Mouse (Mus musculus) midbrain, embryonic 15.5 days (tissue): ENCODE data around the gene Dcaf12. TPM values are rescaled to one million over a fixed set of nuclear protein-coding genes. Genes with fewer than 3 reads are reported as not detected.
A peak's percentile ranks its signal among the peaks of the same experiment; 100 is the strongest.

Source experiments
- ATAC-seq: fragments of 200-750 bp; cut with Nextera tagmentation; replicated peaks from 2 replicates; pipeline ENCODE4 v1.8.0; 2017; ENCODE audit warnings: moderate TSS enrichment
- H3K27ac ChIP-seq: fragments of 300-500 bp; sonication (generic); 2 replicates; pipeline ENCODE4 v1.5.1; 2015; ENCODE audit warnings: mild to moderate bottlenecking, inconsistent platforms
- H3K27me3 ChIP-seq: fragments of 300-500 bp; sonication (generic); replicated peaks from 2 replicates; pipeline ENCODE4 v1.6.1; 2015; ENCODE audit warnings: inconsistent platforms
- H3K36me3 ChIP-seq: fragments of 300-500 bp; sonication (generic); replicated peaks from 2 replicates; pipeline ENCODE4 v1.6.1; 2015; ENCODE audit warnings: inconsistent platforms
- H3K4me1 ChIP-seq: fragments of 300-500 bp; sonication (generic); 2 replicates; pipeline ENCODE4 v1.6.1; 2015; ENCODE audit warnings: inconsistent platforms
- H3K4me2 ChIP-seq: fragments of 300-500 bp; sonication (generic); 2 replicates; pipeline ENCODE4 v1.6.1; 2015; ENCODE audit warnings: inconsistent platforms, mild to moderate bottlenecking, moderate library complexity
- H3K4me3 ChIP-seq: fragments of 300-500 bp; sonication (generic); 2 replicates; pipeline ENCODE4 v1.5.1; 2015; ENCODE audit warnings: mild to moderate bottlenecking, inconsistent platforms
- H3K9ac ChIP-seq: fragments of 300-500 bp; sonication (generic); 2 replicates; pipeline ENCODE4 v1.6.1; 2015; ENCODE audit warnings: mild to moderate bottlenecking, inconsistent platforms
- H3K9me3 ChIP-seq: fragments of 300-500 bp; sonication (generic); 2 replicates; pipeline ENCODE4 v1.6.1; 2016; ENCODE audit warnings: inconsistent platforms
- WGBS: fragments of 180-500 bp; shearing (Covaris S2); methylation state at CpG from one replicate; pipeline ENCODE4 v1.1.7; 2015; ENCODE audit warnings: mixed read lengths; 5-methylcytosine and 5-hydroxymethylcytosine counted together
- polyA plus RNA-seq: library from polyadenylated mRNA; unstranded; fragments of >200 nt; fragmentation: Nextera tagmentation; extraction: Ambion mirVana; gene quantifications from 2 replicates; pipeline ENCODE4 v1.2.1, GENCODE M21; 2015

Dcaf12 gene
- polyA plus RNA-seq = 82.3 TPM in 2 replicates

DNA sequence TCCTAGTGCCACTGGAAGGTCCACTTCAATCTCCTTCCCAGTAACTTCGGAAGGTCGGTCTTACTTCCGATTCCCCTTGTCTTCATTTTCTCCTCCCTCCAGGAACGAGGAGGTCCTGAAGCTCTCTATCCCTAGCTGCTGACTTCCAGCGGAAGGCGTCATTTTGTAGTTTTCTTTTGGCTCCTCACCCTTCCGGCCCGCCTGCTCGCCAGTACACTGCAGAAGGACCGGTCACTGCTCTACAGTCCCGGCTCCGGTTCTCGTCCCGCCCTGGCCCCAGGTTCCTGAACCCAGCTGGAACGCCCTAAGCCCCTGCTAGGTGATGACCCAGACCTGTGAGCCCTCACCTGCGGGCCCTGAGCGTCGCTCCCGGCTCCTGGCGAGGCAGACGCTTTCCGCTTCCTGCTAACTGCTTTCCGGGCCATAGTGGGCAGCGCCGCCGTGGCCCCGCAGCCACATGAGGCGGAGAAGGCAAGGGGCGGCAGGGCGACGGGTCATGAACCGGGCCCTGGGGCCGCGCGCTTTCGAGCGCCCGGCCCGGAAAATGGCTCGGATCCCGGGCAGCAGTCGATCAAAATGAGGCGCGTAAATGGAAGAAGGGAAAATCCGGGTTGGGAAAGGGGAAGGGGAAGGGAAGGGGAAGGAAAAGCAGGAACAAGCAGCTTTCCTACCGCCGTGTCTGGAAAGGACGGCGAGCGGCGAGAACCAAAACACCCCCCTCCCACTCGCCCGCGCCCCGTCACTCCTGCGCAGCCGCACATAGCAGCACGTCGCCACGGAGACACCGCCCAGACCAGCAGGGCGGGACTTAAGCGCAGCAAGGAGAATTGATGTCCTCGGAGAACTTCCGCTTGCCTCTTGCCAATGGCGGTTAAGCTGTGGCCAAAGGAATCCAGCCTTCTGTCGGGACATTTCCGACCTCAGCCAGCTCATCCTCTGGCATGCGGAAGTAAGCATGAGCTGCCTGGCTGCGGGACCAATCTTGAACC, at the start of gene Dcaf12:
Dcaf12 (minus strand) TSS at position 749 of the 989 bp plus-strand sequence.
- under 1% methylated on average over 70 of the region's 70 CpGs for WGBS
- peak within 1 kb of the TSS; percentile 93 for H3K27ac ChIP-seq
- H3K4me3 ChIP-seq = peak within 1 kb of the TSS; percentile 92
- no peaks in the 10 kb centered on the region for H3K27me3 ChIP-seq
- H3K4me1 ChIP-seq = peaks cover 31% of the 10 kb centered on the region
- peak within 1 kb of the TSS; percentile 80 for H3K4me2 ChIP-seq
- H3K9me3 ChIP-seq = no peaks in the 10 kb centered on the region
- peaks cover 14% of the 10 kb centered on the region; the same call in 1 of the 2 replicates for H3K36me3 ChIP-seq
- ATAC-seq = peak; percentile 97
- peak within 1 kb of the TSS; percentile 92 for H3K9ac ChIP-seq

DNA sequence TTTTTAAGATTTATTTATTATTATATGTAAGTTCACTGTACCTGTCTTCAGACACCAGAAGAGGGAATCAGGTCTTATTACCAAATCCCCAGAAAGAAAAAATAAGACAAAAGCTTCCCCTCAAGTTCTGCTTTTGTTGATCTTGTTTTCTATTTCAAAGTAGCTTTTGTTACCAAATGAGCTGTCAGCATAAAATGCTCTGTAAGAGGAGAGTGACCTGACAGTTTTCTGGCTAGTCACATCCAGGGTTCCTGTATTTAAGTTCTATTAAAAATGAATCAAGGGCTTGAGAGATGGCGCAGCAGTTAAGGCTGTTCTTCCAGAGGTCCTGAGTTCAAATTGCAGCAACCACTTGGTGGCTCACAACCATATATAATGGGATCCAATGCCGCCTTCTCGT, 46.4 kb upstream of the Dcaf12 start:
- Histone ChIP-seq H3K9me3 (no peaks in the 10 kb centered on the region), H3K27ac (no peak overlapping the region), H3K27me3 (no peaks in the 10 kb centered on the region), H3K9ac (no peak overlapping the region), H3K4me1 (no peaks in the 10 kb centered on the region), H3K36me3 (no peaks in the 10 kb centered on the region), H3K4me2 (no peak overlapping the region), H3K4me3 (no peak overlapping the region)
- no peak for ATAC-seq
- WGBS = 94% methylated on average over 3 of the region's 3 CpGs

DNA sequence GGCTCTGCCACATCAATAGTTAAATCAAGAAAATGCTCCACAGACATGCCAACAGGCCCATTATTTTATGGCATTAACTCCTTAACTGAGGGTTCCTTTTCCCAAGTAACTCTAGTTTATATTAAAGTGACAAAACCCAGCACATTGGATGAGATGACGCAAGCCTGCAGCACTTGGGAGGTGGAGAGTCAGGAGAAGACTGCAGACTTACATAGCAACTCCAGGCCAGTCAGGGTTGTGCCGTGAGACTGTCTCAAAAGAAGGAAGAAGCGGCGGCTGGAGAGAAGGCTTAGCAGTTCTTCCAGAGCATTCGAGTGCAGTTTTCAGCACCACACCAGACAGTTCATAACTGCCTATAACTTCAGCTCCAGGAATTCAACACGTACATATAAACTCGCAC, 44.7 kb upstream of the Dcaf12 start:
- Histone ChIP-seq H3K9me3 (no peaks in the 10 kb centered on the region), H3K4me1 (no peaks in the 10 kb centered on the region), H3K4me2 (no peak overlapping the region), H3K9ac (no peak overlapping the region), H3K36me3 (no peaks in the 10 kb centered on the region), H3K27me3 (no peaks in the 10 kb centered on the region), H3K27ac (no peak overlapping the region), H3K4me3 (no peak overlapping the region)
- WGBS = 93% methylated on average over 7 of the region's 7 CpGs
- ATAC-seq = no peak

GRCm38 (mm10) chr4:41358669-41359068, 44.0 kb upstream of the Dcaf12 start:
- Histone ChIP-seq H3K27me3 (no peaks in the 10 kb centered on the region), H3K4me1 (no peaks in the 10 kb centered on the region), H3K9me3 (no peaks in the 10 kb centered on the region), H3K27ac (no peak overlapping the region), H3K9ac (no peak overlapping the region), H3K4me2 (no peak overlapping the region), H3K36me3 (no peaks in the 10 kb centered on the region), H3K4me3 (no peak overlapping the region)
- ATAC-seq = no peak
- WGBS = 87% methylated on average over 2 of the region's 2 CpGs

DNA sequence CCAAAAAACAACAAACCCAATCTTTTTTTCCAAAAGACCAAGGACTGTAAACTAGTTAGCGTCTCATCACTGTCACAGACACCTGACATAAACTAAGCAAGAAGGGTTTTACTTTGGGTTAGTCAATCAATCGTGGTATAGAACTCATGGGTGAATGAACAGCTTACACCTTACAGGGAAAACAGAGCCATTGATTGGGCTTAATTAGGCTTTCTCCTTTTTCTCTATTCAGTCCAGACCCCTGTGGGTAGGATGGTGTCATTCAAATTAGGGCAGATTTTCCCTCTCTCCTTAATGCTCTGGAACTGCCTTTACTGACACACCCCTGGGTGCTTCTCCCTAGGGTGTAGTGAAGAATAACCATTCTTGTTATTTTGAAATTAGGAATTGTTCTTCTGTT, 42.5 kb upstream of the Dcaf12 start:
- ATAC-seq = no peak
- H3K4me1 ChIP-seq = no peaks in the 10 kb centered on the region
- no peak overlapping the region for H3K27ac ChIP-seq
- no peaks in the 10 kb centered on the region for H3K9me3 ChIP-seq
- no peaks in the 10 kb centered on the region for H3K27me3 ChIP-seq
- H3K36me3 ChIP-seq = no peaks in the 10 kb centered on the region
- no peak overlapping the region for H3K9ac ChIP-seq
- H3K4me3 ChIP-seq = no peak overlapping the region
- no peak overlapping the region for H3K4me2 ChIP-seq
- WGBS = 43% methylated on average over 2 of the region's 2 CpGs

- 89% methylated on average over 1 of the region's 1 CpGs for WGBS
- peaks cover 6% of the 10 kb centered on the region for H3K4me1 ChIP-seq
- H3K9me3 ChIP-seq = no peaks in the 10 kb centered on the region
- no peak for ATAC-seq
- no peak overlapping the region for H3K9ac ChIP-seq
- no peak overlapping the region for H3K4me3 ChIP-seq
- no peak overlapping the region for H3K4me2 ChIP-seq
- H3K27me3 ChIP-seq = no peaks in the 10 kb centered on the region
- H3K36me3 ChIP-seq = no peaks in the 10 kb centered on the region
- H3K27ac ChIP-seq = no peak overlapping the region
Measured at GRCm38 (mm10) chr4:41353265-41353664, 38.6 kb upstream of the Dcaf12 start.

GRCm38 (mm10) chr4:41352758-41353157, 38.1 kb upstream of the Dcaf12 start:
- Histone ChIP-seq H3K36me3 (no peaks in the 10 kb centered on the region), H3K9me3 (no peaks in the 10 kb centered on the region)

GRCm38 (mm10) chr4:41349199-41349591, 34.5 kb upstream of the Dcaf12 start:
- peak; percentile 86 for ATAC-seq
- Histone ChIP-seq H3K4me3 (peak overlapping the region; percentile 70), H3K4me1 (peaks cover 12% of the 10 kb centered on the region), H3K36me3 (no peaks in the 10 kb centered on the region), H3K27ac (peak overlapping the region; percentile 96), H3K9me3 (no peaks in the 10 kb centered on the region), H3K27me3 (no peaks in the 10 kb centered on the region), H3K9ac (peak overlapping the region; percentile 74), H3K4me2 (peak overlapping the region; percentile 68)
- under 1% methylated on average over 28 of the region's 28 CpGs for WGBS

More at GRCm38 (mm10) chr4:41352758-41353157, 38.1 kb upstream of the Dcaf12 start:
- Histone ChIP-seq H3K27me3 (no peaks in the 10 kb centered on the region), H3K4me3 (no peak overlapping the region), H3K4me1 (peaks cover 11% of the 10 kb centered on the region), H3K9ac (no peak overlapping the region), H3K27ac (no peak overlapping the region), H3K4me2 (no peak overlapping the region)
- 99% methylated on average over 4 of the region's 4 CpGs for WGBS
- no peak for ATAC-seq

- WGBS = under 1% methylated on average over 31 of the region's 31 CpGs
- Histone ChIP-seq H3K4me1 (peaks cover 12% of the 10 kb centered on the region), H3K9ac (peak within 1 kb of the TSS; percentile 74), H3K9me3 (no peaks in the 10 kb centered on the region), H3K27me3 (no peaks in the 10 kb centered on the region), H3K36me3 (no peaks in the 10 kb centered on the region), H3K4me3 (peak within 1 kb of the TSS; percentile 70), H3K4me2 (peak within 1 kb of the TSS; percentile 68), H3K27ac (peak within 1 kb of the TSS; percentile 96)
- peak; percentile 97 for ATAC-seq
Measured at GRCm38 (mm10) chr4:41348584-41349198, 34.0 kb upstream of the Dcaf12 start, which contains the start of gene Ubap1. Gene Ubap1 (plus strand): TSS chr4:41348996.

DNA sequence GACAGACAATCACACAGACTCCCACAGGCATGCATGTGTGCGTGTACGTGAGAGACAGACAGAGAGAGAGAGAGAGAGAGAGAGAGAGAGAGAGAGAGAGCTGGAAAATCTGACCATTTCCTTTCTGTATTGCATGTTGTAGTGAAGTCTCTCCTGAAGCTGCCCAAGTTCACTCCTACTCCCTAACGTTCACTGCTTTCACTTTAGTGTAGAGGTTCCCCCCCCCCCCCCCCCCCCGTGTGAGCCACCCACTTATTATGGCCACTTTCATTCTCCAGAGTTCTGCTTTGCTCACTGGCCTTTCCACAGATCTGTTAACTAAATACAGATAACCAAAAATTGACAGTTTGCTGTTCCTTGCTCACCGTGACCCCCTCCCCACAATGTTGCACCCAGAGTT, 33.1 kb upstream of the Dcaf12 start:
- Histone ChIP-seq H3K4me3 (peak overlapping the region; percentile 70), H3K36me3 (no peaks in the 10 kb centered on the region), H3K4me1 (peaks cover 12% of the 10 kb centered on the region), H3K9me3 (no peaks in the 10 kb centered on the region), H3K9ac (no peak overlapping the region), H3K4me2 (peak overlapping the region; percentile 68), H3K27me3 (no peaks in the 10 kb centered on the region), H3K27ac (no peak overlapping the region)
- WGBS = 54% methylated on average over 5 of the region's 5 CpGs
- ATAC-seq = no peak

- Histone ChIP-seq H3K4me1 (peaks cover 12% of the 10 kb centered on the region), H3K4me2 (no peak overlapping the region), H3K36me3 (no peaks in the 10 kb centered on the region), H3K4me3 (no peak overlapping the region), H3K27me3 (no peaks in the 10 kb centered on the region), H3K27ac (no peak overlapping the region), H3K9me3 (no peaks in the 10 kb centered on the region), H3K9ac (no peak overlapping the region)
- WGBS = 70% methylated on average over 2 of the region's 2 CpGs
- no peak for ATAC-seq
Measured at GRCm38 (mm10) chr4:41346011-41346410, 31.3 kb upstream of the Dcaf12 start.

GRCm38 (mm10) chr4:41340912-41341550, 26.3 kb upstream of the Dcaf12 start:
- Histone ChIP-seq H3K4me2 (no peak overlapping the region), H3K27ac (no peak overlapping the region), H3K9ac (no peak overlapping the region), H3K9me3 (no peaks in the 10 kb centered on the region), H3K4me3 (no peak overlapping the region), H3K27me3 (no peaks in the 10 kb centered on the region), H3K4me1 (no peaks in the 10 kb centered on the region), H3K36me3 (no peaks in the 10 kb centered on the region)
- WGBS = 81% methylated on average over 11 of the region's 11 CpGs
- ATAC-seq = no peak
